Mouse (Mus musculus): Measurements from ENCODE around the gene Gss.

DNA sequence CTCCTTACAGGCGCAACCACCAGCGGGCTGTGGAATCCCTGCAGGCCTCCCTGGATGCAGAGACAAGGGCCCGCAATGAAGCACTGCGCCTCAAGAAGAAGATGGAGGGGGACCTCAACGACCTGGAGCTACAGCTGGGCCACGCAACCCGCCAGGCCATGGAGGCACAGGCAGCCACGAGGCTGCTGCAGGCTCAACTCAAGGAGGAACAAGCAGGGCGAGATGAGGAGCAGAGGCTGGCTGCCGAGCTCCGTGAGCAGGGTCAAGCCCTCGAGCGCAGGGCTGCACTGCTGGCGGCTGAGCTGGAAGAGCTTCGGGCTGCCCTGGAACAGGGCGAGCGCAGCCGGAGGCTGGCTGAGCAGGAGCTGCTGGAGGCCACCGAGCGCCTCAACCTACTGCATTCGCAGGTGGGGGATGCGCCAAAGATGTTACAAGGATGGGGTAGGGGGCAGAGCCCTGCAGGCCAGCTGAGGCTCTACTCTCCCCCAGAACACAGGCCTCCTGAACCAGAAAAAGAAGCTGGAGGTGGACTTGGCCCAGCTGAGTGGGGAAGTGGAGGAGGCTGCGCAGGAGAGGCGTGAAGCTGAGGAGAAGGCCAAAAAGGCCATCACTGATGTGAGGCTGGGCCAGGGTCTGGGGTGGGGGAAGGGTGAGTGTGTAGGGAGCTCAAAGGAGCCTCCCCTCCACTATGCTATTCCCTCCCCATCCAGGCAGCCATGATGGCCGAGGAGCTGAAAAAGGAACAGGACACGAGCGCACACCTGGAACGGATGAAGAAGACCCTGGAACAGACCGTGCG, 39.7 kb upstream of the Gss start:
- TF ChIP-seq EP300 (IDR thresholded peaks at IDR 0.05; ENCODE audit: low read depth) (no peak), CTCF (IDR thresholded peaks at IDR 0.05; ENCODE audit: low read depth) (no peak)
